ENCODE assay signal across 9 mouse cellular contexts in the genomic region with DNA sequence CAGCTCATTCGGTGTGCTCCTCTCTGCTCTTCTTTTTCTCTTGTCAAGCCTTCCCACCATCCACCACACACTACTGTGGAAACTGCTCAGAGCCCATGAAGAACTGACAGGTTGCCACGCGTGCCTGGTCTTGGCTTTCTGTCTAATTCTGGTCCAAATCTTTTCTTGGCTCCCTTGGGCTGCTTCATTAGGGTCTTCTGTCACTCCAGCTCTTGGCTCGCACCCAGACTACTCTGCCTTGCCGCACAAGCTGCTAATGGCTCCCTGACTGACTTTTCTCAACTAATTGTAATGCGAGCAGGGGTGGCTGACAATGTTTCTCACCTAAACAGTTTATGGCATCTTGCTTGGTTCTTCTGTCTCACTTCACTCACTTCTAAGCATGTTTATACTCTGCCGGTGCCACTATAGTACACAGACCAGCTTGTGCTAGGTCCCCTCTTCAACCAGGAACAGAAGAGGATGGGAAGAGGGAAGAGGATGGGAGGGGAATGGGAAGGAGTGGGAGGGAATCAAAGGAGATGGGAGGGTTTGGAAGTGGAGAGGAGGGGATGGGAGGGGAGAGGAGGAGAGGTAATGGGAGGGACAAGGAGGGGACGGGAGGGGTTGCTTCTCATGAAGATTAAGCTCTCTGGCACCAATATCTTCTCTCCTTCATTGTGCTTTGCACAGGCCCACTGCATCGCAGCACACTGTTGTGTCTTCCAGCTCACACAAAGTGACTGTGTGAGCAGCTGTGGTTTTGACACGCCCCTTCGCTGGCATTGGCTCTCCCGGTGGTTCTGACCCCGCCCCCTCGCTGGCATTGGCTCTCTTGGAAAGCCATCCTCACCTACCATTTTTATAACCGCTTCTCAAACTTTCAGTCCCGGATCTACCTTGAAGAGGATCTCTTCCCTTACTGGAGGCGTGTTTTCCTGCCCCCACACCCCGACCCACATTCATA. TPM values are rescaled to one million over a fixed set of nuclear protein-coding genes. Genes with fewer than 3 reads are reported as not detected.
A peak's percentile ranks its signal among the peaks of the same experiment; 100 is the strongest.
DNase-seq lines count a peak whose midpoint lies in the region; TF ChIP-seq lines count a peak whose summit lies in the region.
"Had no signal": no experiment of that assay in that cellular context is flagged by ENCODE, and none has a peak within 500 bp of the region (broad histone marks: within the 10 kb centered on the region; RNA-seq: fewer than 3 reads in every experiment).

No protein-coding gene starts in this region.

- no peak for TF ChIP-seq POLR2A in brain, embryonic 14.5 days (IDR thresholded peaks at IDR 0.05; ENCODE audit: borderline replicate concordance, extremely low read depth, insufficient read depth, insufficient read length, poor library complexity, severe bottlenecking)

- TF ChIP-seq CTCF in brain, embryonic 14.5 days (IDR thresholded peaks at IDR 0.05; ENCODE audit: borderline replicate concordance, extremely low read depth, insufficient read depth, insufficient read length) = no peak

- DNase-seq in adrenal gland, postnatal 10 days = peak; percentile 12
- no peak for DNase-seq in adrenal gland, postnatal 4 days (ENCODE audit: low spot score in 2 of 2)
- DNase-seq in layer of hippocampus, adult 18-20 months (ENCODE audit: low spot score in 2 of 2) = peak; percentile 22 to 28
- no peak for DNase-seq in layer of hippocampus, adult 8-10 months (ENCODE audit: low spot score in 2 of 2)
- peak; percentile 93 for DNase-seq in brain, embryonic 14.5 days (ENCODE audit: low read depth)
- peak; percentile 36 to 47 for DNase-seq in lung, postnatal 4 days
- DNase-seq in urinary bladder, postnatal 4 days (ENCODE audit: low spot score in 2 of 2) = no peak
- no peak for DNase-seq in MN1 (ENCODE audit: low spot score)

RNA-seq across cellular contexts. Expression of a gene that starts 16.0 kb away (rescaled TPM):
- not detected for total RNA-seq in adrenal gland, postnatal 10 days (2021)
- not detected for total RNA-seq in adrenal gland, postnatal 4 days (2021)
- total RNA-seq in layer of hippocampus, adult 18-20 months (2021) = under 1 TPM in 1 of 2 experiments, not detected in 1; 0.15 TPM
- under 1 TPM in 1 of 4 experiments, not detected in 3; 0.25 TPM for total RNA-seq in layer of hippocampus, adult 8-10 months (2022)
- 0.15 and 0.25 TPM in 2 replicates for polyA plus RNA-seq in brain, embryonic 14.5 days (2012; rRNA removed)
- total RNA-seq: common myeloid progenitor, adult 5-6 weeks had no signal

RNA-seq across cellular contexts. Expression of a gene that starts 31.8 kb away (rescaled TPM):
- 10 to 100 TPM; 33.8 to 37.4 TPM for total RNA-seq in adrenal gland, postnatal 10 days (2021)
- total RNA-seq in adrenal gland, postnatal 4 days (2021) = 10 to 100 TPM; 46.3 to 51.1 TPM
- total RNA-seq in layer of hippocampus, adult 18-20 months (2021) = 100 to 1,000 TPM in 1 of 2 experiments, 10 to 100 TPM in 1; 98.0 to 106 TPM
- 100 to 1,000 TPM in 2 of 4 experiments, 10 to 100 TPM in 2; 97.9 to 106 (median 101) TPM for total RNA-seq in layer of hippocampus, adult 8-10 months (2022)
- polyA plus RNA-seq in brain, embryonic 14.5 days (2012; rRNA removed) = 98.2 and 115 TPM in 2 replicates

Comparison
In these comparisons a context has a peak if more than half of its experiments do, and no peak if none do; other contexts are left out.
1. DNase-seq: peak in adrenal gland, postnatal 10 days (single experiment), layer of hippocampus, adult 18-20 months (2 of 2), brain, embryonic 14.5 days (single experiment) and lung, postnatal 4 days (2 of 2); none in adrenal gland, postnatal 4 days (0 of 2), layer of hippocampus, adult 8-10 months (0 of 2), urinary bladder, postnatal 4 days (0 of 2) and MN1 (single experiment).